Mouse (Mus musculus) liver, adult 2 months (tissue): ENCODE measurements around the gene Il25. TPM values are rescaled to one million over a fixed set of nuclear protein-coding genes. Genes with fewer than 3 reads are reported as not detected.

Source experiments
- DNase-seq: peaks from one replicate; pipeline ENCODE4 v3.0.0-alpha.2; 2011; ENCODE audit warnings: low read depth, low spot score; ENCODE audit errors: extremely low read depth
- H3K27ac ChIP-seq: fragments of 200-500 bp; replicated peaks from 2 replicates; pipeline ENCODE4 v1.5.1; 2012; ENCODE audit warnings: low read depth, mild to moderate bottlenecking, control low read depth, inconsistent platforms, low read length; ENCODE audit not compliant: insufficient read depth
- H3K27me3 ChIP-seq: fragments of 200-500 bp; 2 replicates; pipeline ENCODE4 v1.6.1; 2012; ENCODE audit warnings: mild to moderate bottlenecking, moderate library complexity, low read length, inconsistent platforms; ENCODE audit not compliant: control insufficient read depth, insufficient read depth
- H3K36me3 ChIP-seq: fragments of 200-500 bp; 2 replicates; pipeline ENCODE4 v1.6.1; 2012; ENCODE audit warnings: low read length, inconsistent platforms; ENCODE audit not compliant: control insufficient read depth, insufficient read depth
- H3K4me1 ChIP-seq: fragments of 200-500 bp; 2 replicates; pipeline ENCODE4 v1.6.1; 2011; ENCODE audit warnings: low read length; ENCODE audit not compliant: control insufficient read depth, insufficient read depth
- H3K4me3 ChIP-seq: fragments of 200-500 bp; 2 replicates; pipeline ENCODE4 v1.5.1; 2011; ENCODE audit warnings: low read depth, mild to moderate bottlenecking, control low read depth, low read length, moderate library complexity; ENCODE audit not compliant: insufficient read depth
- H3K79me2 ChIP-seq: fragments of 200-500 bp; 2 replicates; pipeline ENCODE4 v1.6.1; 2012; ENCODE audit warnings: inconsistent platforms, mild to moderate bottlenecking, low read length, moderate library complexity; ENCODE audit not compliant: control insufficient read depth, insufficient read depth
- H3K9ac ChIP-seq: fragments of 200-500 bp; 2 replicates; pipeline ENCODE4 v1.6.1; 2012; ENCODE audit warnings: low read depth, mild to moderate bottlenecking, control low read depth, inconsistent platforms, low read length
- CTCF ChIP-seq: fragments of 200-500 bp; IDR thresholded peaks from 2 replicates; pipeline ENCODE4 v1.5.1; 2011; ENCODE audit warnings: low read depth, low read length, control low read depth
- POLR2A ChIP-seq: fragments of 200-500 bp; IDR thresholded peaks from 2 replicates; pipeline ENCODE4 v1.6.1; 2011; ENCODE audit warnings: low read length, control low read depth; ENCODE audit not compliant: insufficient read depth; ENCODE audit errors: extremely low read depth
- WGBS: fragments of 180-500 bp; shearing (Covaris S2); methylation state at CpG from one replicate; pipeline ENCODE4 v1.1.7; 2018; 5-methylcytosine and 5-hydroxymethylcytosine counted together
- polyA plus RNA-seq: library from polyadenylated mRNA; depleted of rRNA; stranded (reverse); fragments of >200 nt; gene quantifications from 2 replicates; pipeline ENCODE4 v1.2.3, GENCODE M21; 2012
- total RNA-seq: library from RNA; depleted of rRNA; stranded (reverse); fragments of >200 nt; gene quantifications from 2 replicates; pipeline ENCODE4 v1.2.3, GENCODE M21; 2014

Gene Il25
- total and polyA plus RNA-seq, 2 experiments = not detected

DNA sequence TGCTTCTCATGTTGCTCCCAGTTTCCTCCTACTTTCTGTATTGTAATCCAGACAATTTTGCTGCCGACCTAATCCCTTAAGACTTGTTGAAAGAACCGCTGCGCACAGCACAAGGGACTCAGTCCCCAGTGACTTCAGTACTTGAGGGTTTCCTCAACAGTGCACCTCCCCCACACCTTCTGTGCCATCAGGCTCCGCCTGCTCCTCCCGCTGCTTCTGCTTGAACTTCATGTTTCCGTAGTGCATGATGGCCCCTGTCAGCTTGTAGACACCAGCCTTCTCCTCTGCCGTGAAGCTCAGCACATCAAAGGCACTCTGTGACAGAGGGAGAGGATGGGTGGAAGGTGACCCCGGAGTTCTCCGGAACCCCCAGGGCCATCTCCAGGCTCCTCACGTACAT, 28.3 kb downstream of the Il25 start:
- WGBS = 70% methylated on average over 10 of the region's 10 CpGs
- TF ChIP-seq POLR2A (no peak), CTCF (no peak)
- no peak overlapping the region for H3K27ac ChIP-seq
- no peaks in the 10 kb centered on the region for H3K36me3 ChIP-seq
- no peak overlapping the region for H3K9ac ChIP-seq
- H3K27me3 ChIP-seq = no peaks in the 10 kb centered on the region
- H3K4me3 ChIP-seq = no peak overlapping the region
- H3K4me1 ChIP-seq = no peaks in the 10 kb centered on the region
- no peak for DNase-seq
- no peaks in the 10 kb centered on the region for H3K79me2 ChIP-seq

DNA sequence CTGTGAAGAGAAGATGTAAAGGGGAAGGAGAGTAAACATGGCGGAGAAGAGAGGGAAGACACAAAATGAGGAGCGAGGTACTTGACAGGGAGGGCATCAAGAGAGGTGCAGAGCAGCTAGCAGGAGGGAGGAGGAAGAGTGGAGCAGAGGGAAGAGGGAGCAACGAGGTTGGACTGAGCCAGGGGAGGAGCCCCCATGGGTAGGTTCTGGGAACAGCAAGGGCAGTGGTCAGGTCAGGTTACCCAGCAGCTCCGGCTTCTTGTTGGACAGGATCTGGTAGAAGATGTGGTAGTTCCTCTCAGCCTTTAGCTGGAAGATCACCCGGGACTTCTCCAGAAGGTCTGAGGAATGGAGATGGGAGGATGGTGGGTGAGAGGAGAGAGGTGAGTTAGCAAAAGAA, 29.0 kb downstream of the Il25 start:
- H3K9ac ChIP-seq = no peak overlapping the region
- H3K27me3 ChIP-seq = no peaks in the 10 kb centered on the region
- H3K79me2 ChIP-seq = no peaks in the 10 kb centered on the region
- no peak overlapping the region for H3K4me3 ChIP-seq
- H3K36me3 ChIP-seq = no peaks in the 10 kb centered on the region
- H3K4me1 ChIP-seq = no peaks in the 10 kb centered on the region
- DNase-seq = no peak
- no peak overlapping the region for H3K27ac ChIP-seq
- 80% methylated on average over 5 of the region's 5 CpGs for WGBS
- TF ChIP-seq CTCF (no peak), POLR2A (no peak)

DNA sequence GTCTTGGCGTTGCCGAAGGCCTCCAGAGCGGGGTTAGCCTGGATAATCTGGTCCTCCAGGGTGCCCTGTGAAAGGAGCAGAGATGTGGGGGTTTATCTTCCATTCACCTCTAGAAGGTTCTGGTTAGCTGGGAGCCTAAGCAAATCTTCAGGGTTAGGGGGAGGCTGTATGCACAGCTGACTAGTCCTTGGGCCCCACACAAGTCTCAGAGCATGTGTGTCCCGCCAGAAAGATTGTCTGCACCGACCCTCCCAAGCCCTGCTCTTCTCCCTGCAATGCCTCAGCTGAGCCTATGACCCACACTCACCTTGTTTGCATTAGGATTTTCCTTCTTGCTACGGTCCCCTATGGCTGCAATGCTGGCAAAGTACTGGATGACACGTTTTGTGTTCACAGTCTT, 30.2 kb downstream of the Il25 start:
- Histone ChIP-seq H3K79me2 (no peaks in the 10 kb centered on the region), H3K36me3 (no peaks in the 10 kb centered on the region), H3K27ac (no peak overlapping the region), H3K27me3 (no peaks in the 10 kb centered on the region), H3K4me1 (no peaks in the 10 kb centered on the region), H3K4me3 (no peak overlapping the region), H3K9ac (no peak overlapping the region)
- no peak for DNase-seq
- 78% methylated on average over 7 of the region's 7 CpGs for WGBS
- no peak for TF ChIP-seq POLR2A
- no peak for TF ChIP-seq CTCF

DNA sequence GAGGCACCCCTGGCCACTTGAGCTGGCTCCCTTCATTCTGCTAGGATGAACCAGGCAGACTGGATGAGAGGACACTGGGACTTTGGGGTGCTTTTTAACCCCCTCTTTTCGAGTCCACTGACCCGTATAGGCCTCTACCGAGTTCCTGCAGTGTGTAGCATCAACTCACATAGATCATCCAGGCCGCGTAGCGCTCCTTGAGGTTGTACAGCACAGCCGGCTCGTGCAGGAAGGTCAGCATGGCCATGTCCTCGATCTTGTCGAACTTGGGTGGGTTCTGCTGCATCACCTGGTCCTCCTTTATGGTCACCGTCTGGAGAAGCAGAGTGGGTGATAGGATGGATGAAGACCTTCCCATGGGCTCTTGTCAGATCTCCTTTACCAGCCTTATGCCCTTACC, 31.2 kb downstream of the Il25 start:
- no peak overlapping the region for H3K9ac ChIP-seq
- H3K36me3 ChIP-seq = no peaks in the 10 kb centered on the region
- H3K4me1 ChIP-seq = no peaks in the 10 kb centered on the region
- TF ChIP-seq CTCF (no peak), POLR2A (no peak)
- no peak for DNase-seq
- no peaks in the 10 kb centered on the region for H3K79me2 ChIP-seq
- WGBS = 88% methylated on average over 11 of the region's 11 CpGs
- no peaks in the 10 kb centered on the region for H3K27me3 ChIP-seq
- H3K4me3 ChIP-seq = no peak overlapping the region
- no peak overlapping the region for H3K27ac ChIP-seq

DNA sequence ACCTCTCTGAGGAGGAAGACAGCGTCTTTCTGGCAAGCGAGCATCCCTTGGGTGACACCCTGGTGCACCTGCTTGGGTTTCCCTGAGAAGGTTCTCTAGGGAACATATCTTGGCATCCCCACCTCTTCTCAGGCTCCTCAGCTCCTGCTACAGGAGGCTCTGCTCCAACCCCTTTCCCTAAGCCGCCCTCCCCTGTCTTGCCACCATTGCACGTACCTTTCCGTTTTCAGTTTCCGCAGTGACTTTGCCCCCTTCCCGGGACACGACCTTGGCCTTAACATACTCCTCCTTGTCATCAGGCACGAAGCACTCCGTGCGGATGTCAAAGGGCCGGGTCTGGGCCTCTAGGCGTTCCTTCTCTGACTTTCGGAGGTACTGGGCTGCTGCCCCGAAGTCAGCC, 32.5 kb downstream of the Il25 start:
- 56% methylated on average over 15 of the region's 15 CpGs for WGBS

DNA sequence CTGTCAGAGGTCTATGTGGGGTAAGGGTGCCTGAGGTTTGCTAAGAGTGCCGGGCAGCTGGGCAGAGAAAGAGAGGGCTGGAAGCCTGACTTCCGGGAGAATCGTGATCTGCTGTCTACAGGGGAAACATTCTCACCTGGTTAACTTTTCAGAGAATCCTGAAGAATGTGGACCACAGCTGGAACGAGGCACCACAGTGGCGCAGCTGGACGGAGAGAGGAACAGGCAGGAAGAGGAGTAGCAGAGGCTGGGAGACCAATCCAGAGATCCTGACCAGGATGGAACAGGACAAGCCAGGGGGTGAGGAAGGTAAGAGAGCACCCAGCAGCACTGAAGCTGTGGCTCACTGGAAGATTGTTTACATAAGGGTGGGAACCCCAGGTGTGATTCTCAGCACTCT, 33.1 kb downstream of the Il25 start:
- no peaks in the 10 kb centered on the region for H3K4me1 ChIP-seq
- 57% methylated on average over 6 of the region's 6 CpGs for WGBS
- H3K79me2 ChIP-seq = no peaks in the 10 kb centered on the region
- no peaks in the 10 kb centered on the region for H3K27me3 ChIP-seq
- no peak overlapping the region for H3K9ac ChIP-seq
- DNase-seq = no peak
- TF ChIP-seq POLR2A (no peak), CTCF (no peak)
- no peaks in the 10 kb centered on the region for H3K36me3 ChIP-seq
- H3K27ac ChIP-seq = no peak overlapping the region
- H3K4me3 ChIP-seq = no peak overlapping the region

More for the DNA sequence above, 32.5 kb downstream of the Il25 start:
- no peak overlapping the region for H3K9ac ChIP-seq
- no peak for DNase-seq
- TF ChIP-seq POLR2A (no peak), CTCF (no peak)
- no peak overlapping the region for H3K4me3 ChIP-seq
- H3K27ac ChIP-seq = no peak overlapping the region
- no peaks in the 10 kb centered on the region for H3K27me3 ChIP-seq
- no peaks in the 10 kb centered on the region for H3K4me1 ChIP-seq
- H3K36me3 ChIP-seq = no peaks in the 10 kb centered on the region
- no peaks in the 10 kb centered on the region for H3K79me2 ChIP-seq
